Mouse (Mus musculus) left cerebral cortex, adult 2 months (tissue): Measurements from ENCODE around the gene 4930562C15Rik. TPM values are rescaled to one million over a fixed set of nuclear protein-coding genes. Genes with fewer than 3 reads are reported as not detected.

Experiments used
- DNase-seq, 2 experiments: peaks; one replicate each; pipeline ENCODE4 v3.0.0; 2021 to 2022; ENCODE audit warnings: low spot score in 2 of 2, mixed read lengths in 1 of 2; ENCODE audit errors: extremely low spot score in 1 of 2
- H3K27ac ChIP-seq: fragments of 200-600 bp; 2 replicates; pipeline ENCODE4 v1.8.1; 2022
- H3K4me3 ChIP-seq: fragments of 200-600 bp; 2 replicates; pipeline ENCODE4 v1.8.1; 2022
- CTCF ChIP-seq: fragments of 200-600 bp; IDR thresholded peaks from 2 replicates; pipeline ENCODE4 v1.8.1; 2022; ENCODE audit warnings: antibody characterized with exemption, mild to moderate bottlenecking, moderate library complexity
- intact Hi-C: fragments of 180-260 bp; cut with DNase I; formaldehyde crosslinking; loops from one replicate; pipeline ENCODE4 v1.15.1; 2025
- total RNA-seq, 2 experiments: library from RNA; stranded (reverse); gene quantifications; 2 replicates each; pipeline ENCODE4 v1.2.3; 2021

4930562C15Rik gene
- total RNA-seq, 2 experiments from 2014 or later = not detected

DNA sequence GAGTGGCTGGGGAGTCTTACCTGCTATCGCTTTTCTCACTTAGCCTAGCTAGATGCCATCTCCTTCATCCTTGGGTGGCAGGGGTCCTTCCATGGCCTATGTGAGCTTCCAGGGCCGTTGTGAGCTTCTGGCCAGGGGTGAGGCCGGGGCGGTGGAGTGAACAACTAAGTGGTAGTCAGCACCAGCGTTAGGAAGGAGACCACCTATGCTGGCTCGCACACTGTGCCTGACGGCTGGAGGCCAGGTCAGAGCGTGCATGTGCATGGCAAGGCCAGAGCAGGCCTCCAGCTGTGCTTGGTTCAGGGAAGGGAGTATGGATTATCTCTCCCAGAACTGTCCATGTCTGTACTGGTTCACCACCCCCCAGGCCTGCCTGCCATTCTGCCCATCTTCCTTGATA lies 28.5 kb downstream of the 4930562C15Rik start:
- TF ChIP-seq CTCF = no peak
- DNase-seq = no peak
- H3K27ac ChIP-seq = no peak overlapping the region
- intact Hi-C loops = loop anchor here (5.0 to 10.0 kb wide), 2 partner anchors 99 to 171 kb away; no protein-coding TSS in a partner anchor
- H3K4me3 ChIP-seq = no peak overlapping the region

- intact Hi-C loops = loop anchor here (10.0 kb wide), 1 partner anchor 101 kb away; no protein-coding TSS in a partner anchor
- Histone ChIP-seq H3K27ac (no peak overlapping the region), H3K4me3 (no peak overlapping the region)
- DNase-seq = no peak
- TF ChIP-seq CTCF = no peak
Measured at GRCm38 (mm10) chr16:4866101-4866695, 31.0 kb downstream of the 4930562C15Rik start.

GRCm38 (mm10) chr16:4870490-4870889 lies 35.3 kb downstream of the 4930562C15Rik start:
- no peak for DNase-seq
- H3K4me3 ChIP-seq = no peak overlapping the region

GRCm38 (mm10) chr16:4871926-4872325 lies 36.7 kb downstream of the 4930562C15Rik start:
- intact Hi-C loops = no loop called here
- no peak for DNase-seq
- TF ChIP-seq CTCF = no peak
- Histone ChIP-seq H3K4me3 (no peak overlapping the region), H3K27ac (no peak overlapping the region)

More at GRCm38 (mm10) chr16:4870490-4870889, 35.3 kb downstream of the 4930562C15Rik start:
- no peak overlapping the region for H3K27ac ChIP-seq
- intact Hi-C loops = no loop called here
- no peak for TF ChIP-seq CTCF

DNA sequence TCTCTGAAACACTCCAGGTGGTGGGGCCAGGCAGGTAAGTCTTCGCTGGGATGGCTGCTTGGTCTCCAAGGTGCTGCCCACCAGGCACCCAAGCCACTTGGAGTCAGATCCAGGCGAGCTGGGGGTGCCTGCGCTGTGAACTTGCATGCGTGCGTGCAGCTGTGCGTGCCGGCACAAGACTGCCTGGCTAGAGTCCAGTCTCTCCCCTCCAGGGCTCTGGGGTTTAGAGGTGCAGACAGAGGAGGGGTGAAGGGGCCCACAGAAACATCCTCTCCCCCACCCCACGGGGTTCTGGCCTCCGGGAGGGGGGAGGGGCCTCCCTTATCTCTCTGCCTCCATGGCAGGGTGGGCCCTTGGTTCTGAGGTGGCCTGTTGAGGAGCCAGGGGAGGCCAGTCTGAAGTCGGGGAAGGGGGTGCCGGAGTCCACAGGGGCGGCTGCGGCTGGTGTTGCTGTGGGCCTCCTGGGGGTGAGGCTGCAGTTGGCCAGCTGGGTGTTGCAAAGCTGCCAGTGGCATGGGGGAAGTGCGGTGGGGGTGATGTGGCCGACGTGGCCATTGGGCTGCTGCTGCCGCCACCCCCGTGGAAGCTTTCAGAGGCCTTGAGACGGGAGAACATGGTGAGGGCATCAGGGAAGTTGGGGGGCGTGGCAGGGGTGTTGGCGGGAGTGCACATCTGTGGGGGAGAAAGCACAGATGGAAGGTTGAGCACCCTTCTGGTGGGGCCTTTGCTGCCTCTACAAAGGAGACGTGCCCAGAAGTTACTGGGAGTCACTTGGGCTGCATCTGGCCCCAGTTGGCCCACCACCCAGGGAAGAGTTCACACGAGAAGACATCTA lies 40.2 kb downstream of the 4930562C15Rik start:
- no peak for DNase-seq
- TF ChIP-seq CTCF = no peak
- intact Hi-C loops = no loop called here
- H3K27ac ChIP-seq = no peak overlapping the region
- no peak overlapping the region for H3K4me3 ChIP-seq

- no peak for TF ChIP-seq CTCF
- Histone ChIP-seq H3K27ac (no peak overlapping the region), H3K4me3 (no peak overlapping the region)
- intact Hi-C loops = no loop called here
- peak; percentile 54 to 64 for DNase-seq
Measured at GRCm38 (mm10) chr16:4876033-4876680, 40.9 kb downstream of the 4930562C15Rik start.

DNA sequence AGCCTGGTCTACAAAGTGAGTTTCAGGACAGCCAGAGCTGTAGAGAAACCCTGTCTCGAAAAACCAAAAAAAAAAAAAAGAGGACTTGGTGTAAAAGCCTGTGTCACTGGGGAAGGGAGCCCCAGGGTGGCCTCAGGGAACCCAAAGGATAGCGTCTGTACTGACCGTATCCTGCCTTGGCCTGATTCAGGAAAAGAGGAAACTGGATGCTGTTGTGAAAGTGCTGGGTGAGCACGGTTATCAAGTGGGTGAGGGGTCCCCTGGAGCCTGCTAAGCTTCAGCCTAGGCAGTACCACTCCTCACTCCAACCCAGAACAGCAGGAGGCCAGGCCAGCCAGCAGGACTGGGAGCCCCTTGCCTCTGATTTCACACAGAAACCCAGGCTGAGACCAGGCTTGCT lies 42.0 kb downstream of the 4930562C15Rik start:
- no peak for DNase-seq
- H3K27ac ChIP-seq = no peak overlapping the region
- no peak for TF ChIP-seq CTCF
- H3K4me3 ChIP-seq = no peak overlapping the region
- intact Hi-C loops = no loop called here

DNA sequence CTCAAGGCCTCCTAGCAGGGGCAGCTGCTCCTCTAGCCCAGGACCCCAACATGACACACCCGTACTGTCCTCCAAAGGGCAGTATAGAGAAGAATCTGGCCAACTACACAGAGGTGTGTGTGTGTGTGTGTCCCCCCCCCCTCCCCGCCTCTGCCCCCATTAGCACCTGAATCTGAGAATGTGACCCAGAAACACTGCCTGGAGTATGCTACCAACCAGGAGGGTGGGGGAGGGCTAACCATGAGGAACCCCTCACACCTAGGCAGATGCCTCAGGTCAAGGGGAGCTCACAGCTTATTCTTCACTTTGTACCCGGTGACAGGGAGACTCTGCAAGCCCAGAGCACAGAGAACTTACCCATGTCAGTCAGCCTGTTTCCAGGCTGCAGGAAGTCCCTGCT lies 42.5 kb downstream of the 4930562C15Rik start:
- no peak for TF ChIP-seq CTCF
- Histone ChIP-seq H3K4me3 (peak overlapping the region; percentile 99; the same call in 1 of the 2 replicates), H3K27ac (no peak overlapping the region)
- no peak for DNase-seq
- intact Hi-C loops = no loop called here

DNA sequence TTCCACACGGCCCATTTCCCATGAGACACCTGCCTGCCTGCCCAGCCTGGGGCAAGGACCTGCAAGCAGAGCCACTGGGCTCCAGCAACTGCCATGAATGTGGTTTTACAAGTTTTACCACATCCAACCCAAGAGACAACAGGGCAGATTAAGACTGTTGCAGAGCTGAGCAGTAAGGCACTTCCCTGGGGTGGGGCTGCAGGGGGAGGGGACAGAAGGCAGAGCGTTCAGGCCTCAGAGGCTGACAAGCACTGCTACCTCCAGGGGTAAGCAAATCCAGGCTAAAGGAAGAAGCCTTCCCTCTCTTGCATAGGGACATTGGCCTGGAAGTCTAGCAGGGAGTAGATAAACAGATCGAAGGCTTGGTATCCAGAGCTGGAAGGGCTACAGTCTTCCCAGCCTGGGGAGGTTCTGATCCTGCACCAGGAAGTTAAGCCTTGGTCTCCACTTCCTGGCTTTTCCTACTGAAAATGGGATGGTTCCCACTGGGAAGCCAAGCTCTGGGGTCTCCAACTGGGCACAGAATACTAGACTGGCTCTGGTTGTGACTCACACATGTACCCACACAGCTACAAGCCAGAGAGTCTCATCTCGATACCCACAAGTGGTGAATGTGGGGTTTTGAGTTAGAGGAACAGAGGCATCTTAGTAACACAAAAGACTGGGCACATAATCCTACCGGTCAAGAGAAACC lies 43.1 kb downstream of the 4930562C15Rik start:
- peak overlapping the region; percentile 98; the same call in 1 of the 2 replicates for H3K27ac ChIP-seq
- H3K4me3 ChIP-seq = peak overlapping the region; percentile 99
- intact Hi-C loops = no loop called here
- DNase-seq = no peak
- TF ChIP-seq CTCF = no peak

DNA sequence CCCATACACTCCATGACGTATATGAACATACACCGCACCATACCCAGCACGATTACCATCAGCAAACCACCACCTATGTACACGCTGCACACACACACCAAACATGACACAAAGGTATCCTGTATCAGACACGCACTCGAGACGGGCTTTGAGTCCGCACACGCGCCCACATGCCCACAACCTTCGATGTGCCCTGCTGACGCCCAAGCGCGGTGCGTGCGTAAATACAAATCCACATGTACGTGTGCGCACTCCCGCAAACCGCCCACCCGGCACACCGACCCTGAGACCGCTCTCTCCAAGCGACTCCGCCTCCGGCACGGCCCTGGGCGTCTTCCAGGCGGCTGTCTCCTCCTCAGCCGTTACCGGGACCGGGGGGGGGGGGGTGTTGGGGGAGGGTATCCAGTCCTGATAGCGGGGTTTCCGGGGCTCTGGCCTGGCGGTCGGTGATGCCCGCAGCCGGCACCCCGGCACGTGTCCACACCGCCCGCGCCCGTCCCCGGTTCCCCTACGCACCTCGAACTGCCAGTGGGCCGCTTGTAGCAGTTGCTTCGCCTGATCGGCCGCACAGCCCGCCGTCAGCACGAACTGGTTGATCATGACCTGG lies 44.0 kb downstream of the 4930562C15Rik start:
- DNase-seq = peak in 1 of 2 experiments; percentile 63
- Histone ChIP-seq H3K4me3 (peak overlapping the region; percentile 99), H3K27ac (peak overlapping the region; percentile 98)
- no peak for TF ChIP-seq CTCF
- intact Hi-C loops = loop anchor here (1.0 kb wide), 1 partner anchor 34 kb away; no protein-coding TSS in a partner anchor

- peak; percentile 92 for DNase-seq
- intact Hi-C loops = loop anchor here (1.0 kb wide), 2 partner anchors 34 to 85 kb away; partner anchors contain the start of gene Anks3
- peak; percentile 28 for TF ChIP-seq CTCF
- H3K27ac ChIP-seq = peak overlapping the region; percentile 98
- H3K4me3 ChIP-seq = peak overlapping the region; percentile 99
Measured at GRCm38 (mm10) chr16:4879708-4880124, 44.5 kb downstream of the 4930562C15Rik start.
